Mouse (Mus musculus): ENCODE measurements at regions not wholly inside any gene's neighbourhood (a gene's known extent, or its start where the extent isn't known, plus 50 kb on each side); places are given as distances from the start of the nearest gene placed in this dataset.

DNA sequence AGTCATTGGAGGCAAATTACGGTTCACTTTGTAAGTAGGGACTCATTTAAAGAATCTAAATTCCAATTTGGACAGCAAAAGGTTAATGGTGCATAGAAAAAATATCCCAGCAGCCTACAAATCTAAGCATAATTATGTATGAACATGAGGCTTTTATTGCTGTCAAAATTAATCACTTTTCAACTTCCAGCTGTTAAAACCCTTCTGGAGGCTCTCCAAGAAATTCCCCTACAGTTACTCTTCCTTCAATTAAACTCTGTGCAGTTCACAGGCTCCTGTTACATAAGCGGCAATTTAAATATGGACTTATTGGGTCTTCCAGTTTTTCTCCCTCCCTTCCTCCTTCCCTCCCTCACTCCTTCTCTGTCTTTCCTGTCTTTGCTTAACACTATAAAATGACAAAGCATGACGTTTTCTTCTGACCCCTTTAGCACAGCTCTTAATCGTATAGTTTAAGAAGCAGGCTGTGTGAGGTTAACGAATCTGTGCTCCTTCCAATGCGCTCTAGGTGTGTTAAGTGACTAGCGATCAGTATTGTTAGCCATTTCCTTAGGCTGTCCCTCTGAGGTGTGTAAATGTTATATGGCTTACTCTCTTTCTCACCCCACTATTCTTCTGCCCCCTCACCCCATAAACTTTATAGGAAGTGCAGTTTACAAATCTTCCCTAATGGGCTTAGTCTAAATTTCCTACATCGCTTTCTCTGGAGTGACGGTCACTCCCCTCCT lies 247.0 kb downstream of the Enc1 start:
- ATAC-seq (ENCODE audit: low read depth) = no peak
- no peak overlapping the region for H3K4me3 ChIP-seq (ENCODE audit: low read depth, low read length)
- no peak overlapping the region for H3K9ac ChIP-seq (replicated peaks; ENCODE audit: low read depth, low read length)
- H3K4me2 ChIP-seq (ENCODE audit: low read depth, low read length) = no peak overlapping the region
- no peaks in the 10 kb centered on the region for H3K36me3 ChIP-seq (ENCODE audit: control insufficient read depth, insufficient read depth, low read length)
- H3K27ac ChIP-seq (ENCODE audit: low read depth, low read length) = no peak overlapping the region
- no peaks in the 10 kb centered on the region for H3K27me3 ChIP-seq (ENCODE audit: control insufficient read depth, insufficient read depth, low read length)
- WGBS = 44% methylated on average over 9 of the region's 9 CpGs
- H3K4me1 ChIP-seq (ENCODE audit: control insufficient read depth, insufficient read depth, low read length) = peaks cover 18% of the 10 kb centered on the region
- H3K9me3 ChIP-seq (ENCODE audit: control insufficient read depth, low read length) = no peaks in the 10 kb centered on the region

DNA sequence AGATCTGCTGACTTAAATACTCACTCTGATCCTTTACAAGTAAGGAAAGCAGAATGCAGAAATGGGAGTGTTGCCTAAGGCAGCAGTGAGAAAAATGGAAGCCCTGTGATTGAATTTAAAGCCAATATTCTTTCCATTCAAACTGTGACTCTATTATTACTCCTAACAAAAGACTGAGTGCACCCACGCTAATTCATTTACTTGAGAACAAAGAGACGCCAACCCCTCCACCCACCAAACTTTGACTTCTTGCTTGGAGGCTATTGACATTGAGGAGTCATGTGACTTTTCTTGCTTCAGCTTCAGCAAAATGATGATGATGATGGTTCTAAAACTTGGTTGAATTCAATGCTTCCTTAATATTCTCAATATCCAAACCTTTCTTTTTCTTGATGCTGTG lies 245.6 kb downstream of the Enc1 start:
- no peaks in the 10 kb centered on the region; the same call in 1 of the 2 replicates for H3K9me3 ChIP-seq (ENCODE audit: control insufficient read depth, low read length)
- WGBS = 42% methylated on average over 2 of the region's 2 CpGs
- no peaks in the 10 kb centered on the region for H3K36me3 ChIP-seq (ENCODE audit: control insufficient read depth, insufficient read depth, low read length)
- ATAC-seq (ENCODE audit: low read depth) = no peak
- no peaks in the 10 kb centered on the region for H3K27me3 ChIP-seq (ENCODE audit: control insufficient read depth, insufficient read depth, low read length)
- H3K4me2 ChIP-seq (ENCODE audit: low read depth, low read length) = no peak overlapping the region
- no peak overlapping the region for H3K27ac ChIP-seq (ENCODE audit: low read depth, low read length)
- H3K4me3 ChIP-seq (ENCODE audit: low read depth, low read length) = no peak overlapping the region
- H3K4me1 ChIP-seq (ENCODE audit: control insufficient read depth, insufficient read depth, low read length) = peaks cover 18% of the 10 kb centered on the region
- H3K9ac ChIP-seq (replicated peaks; ENCODE audit: low read depth, low read length) = no peak overlapping the region

DNA sequence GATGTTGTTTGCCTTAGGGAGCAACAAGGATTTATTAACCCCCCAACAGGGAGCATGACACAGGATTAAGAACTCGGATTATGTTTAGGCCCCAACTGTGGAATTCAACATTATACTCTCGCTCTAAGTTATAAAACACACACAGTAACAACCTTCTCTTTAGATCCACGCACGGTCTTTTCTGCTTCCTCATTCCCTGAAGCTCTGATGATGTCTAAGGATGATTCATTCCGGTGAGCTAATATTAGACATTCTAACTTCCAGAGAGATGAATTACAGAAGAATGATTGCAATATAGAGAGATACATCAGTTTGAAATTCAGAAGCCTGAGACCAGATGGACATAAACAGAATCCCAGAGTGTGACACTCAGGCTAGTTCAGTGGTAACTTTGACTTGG lies 245.0 kb downstream of the Enc1 start:
- no peak overlapping the region for H3K4me3 ChIP-seq (ENCODE audit: low read depth, low read length)
- H3K4me1 ChIP-seq (ENCODE audit: control insufficient read depth, insufficient read depth, low read length) = peaks cover 18% of the 10 kb centered on the region
- no peak overlapping the region for H3K9ac ChIP-seq (replicated peaks; ENCODE audit: low read depth, low read length)
- no peaks in the 10 kb centered on the region; the same call in 1 of the 2 replicates for H3K9me3 ChIP-seq (ENCODE audit: control insufficient read depth, low read length)
- no peak overlapping the region for H3K4me2 ChIP-seq (ENCODE audit: low read depth, low read length)
- no peak overlapping the region for H3K27ac ChIP-seq (ENCODE audit: low read depth, low read length)
- H3K27me3 ChIP-seq (ENCODE audit: control insufficient read depth, insufficient read depth, low read length) = no peaks in the 10 kb centered on the region
- 83% methylated on average over 5 of the region's 5 CpGs for WGBS
- ATAC-seq (ENCODE audit: low read depth) = no peak
- no peaks in the 10 kb centered on the region for H3K36me3 ChIP-seq (ENCODE audit: control insufficient read depth, insufficient read depth, low read length)

DNA sequence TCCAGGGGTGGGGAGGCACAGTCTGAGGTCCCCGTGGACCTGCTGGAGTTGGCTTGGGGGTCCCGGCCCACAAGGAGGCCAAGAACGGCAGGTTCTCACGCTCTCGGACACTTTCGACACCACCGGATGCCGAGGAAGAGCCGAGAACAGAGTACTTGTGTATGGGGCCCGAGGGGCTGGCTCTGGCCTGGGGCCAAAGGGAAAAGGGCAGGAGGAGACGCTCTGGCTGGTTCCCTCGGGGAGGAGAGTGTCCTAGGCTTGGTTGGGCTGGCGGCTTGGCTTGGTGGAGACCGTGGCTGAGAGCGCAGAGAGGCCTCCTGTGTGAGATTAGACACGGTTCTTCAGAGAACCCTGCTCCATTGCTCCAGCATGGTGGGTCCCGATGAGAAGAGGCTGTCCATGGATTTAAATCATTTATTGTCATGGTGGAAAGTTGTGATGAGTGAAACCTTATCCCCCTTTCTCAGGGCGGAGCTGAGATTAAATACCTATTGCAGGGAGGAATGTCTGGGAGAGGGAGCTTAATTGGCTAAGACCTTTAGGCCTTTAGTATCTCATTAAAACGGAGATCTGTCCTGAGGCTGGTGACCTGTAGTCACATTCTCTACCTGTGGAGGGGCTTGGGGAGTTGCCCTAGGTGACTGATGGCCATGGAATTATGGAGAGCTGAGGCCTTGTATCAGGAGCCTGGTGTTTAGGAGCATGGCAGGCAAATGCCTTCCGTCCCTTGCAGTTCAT lies 244.1 kb downstream of the Enc1 start:
- H3K4me2 ChIP-seq (ENCODE audit: low read depth, low read length) = no peak overlapping the region
- no peaks in the 10 kb centered on the region for H3K36me3 ChIP-seq (ENCODE audit: control insufficient read depth, insufficient read depth, low read length)
- H3K27me3 ChIP-seq (ENCODE audit: control insufficient read depth, insufficient read depth, low read length) = no peaks in the 10 kb centered on the region
- H3K9me3 ChIP-seq (ENCODE audit: control insufficient read depth, low read length) = no peaks in the 10 kb centered on the region; the same call in 1 of the 2 replicates
- no peak overlapping the region for H3K4me3 ChIP-seq (ENCODE audit: low read depth, low read length)
- no peak overlapping the region for H3K27ac ChIP-seq (ENCODE audit: low read depth, low read length)
- H3K9ac ChIP-seq (replicated peaks; ENCODE audit: low read depth, low read length) = no peak overlapping the region
- no peak for ATAC-seq (ENCODE audit: low read depth)
- peaks cover 18% of the 10 kb centered on the region for H3K4me1 ChIP-seq (ENCODE audit: control insufficient read depth, insufficient read depth, low read length)
- WGBS = 86% methylated on average over 20 of the region's 20 CpGs

DNA sequence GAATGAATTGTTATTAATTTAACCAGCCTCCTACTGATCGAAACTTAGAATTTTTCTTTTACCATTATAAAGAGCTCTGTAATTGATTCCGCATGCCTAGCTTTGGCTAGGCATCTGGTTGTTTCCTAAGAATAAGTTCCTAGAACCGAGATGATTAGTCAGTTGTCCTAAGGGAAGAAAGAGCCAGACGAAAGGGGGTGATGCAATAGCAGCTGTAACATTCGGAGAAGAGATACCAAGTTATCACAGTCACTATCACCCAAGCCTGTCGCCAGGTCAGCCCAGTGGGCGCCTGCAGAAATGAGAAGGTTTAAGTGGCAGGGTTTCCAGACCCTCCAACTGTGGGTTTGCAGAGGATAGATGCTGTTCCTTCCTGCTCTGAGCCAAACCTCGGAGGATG lies 242.8 kb downstream of the Enc1 start:
- Histone ChIP-seq H3K4me2 (ENCODE audit: low read depth, low read length) (no peak overlapping the region), H3K4me3 (ENCODE audit: low read depth, low read length) (no peak overlapping the region), H3K9me3 (ENCODE audit: control insufficient read depth, low read length) (no peaks in the 10 kb centered on the region; the same call in 1 of the 2 replicates), H3K36me3 (ENCODE audit: control insufficient read depth, insufficient read depth, low read length) (no peaks in the 10 kb centered on the region), H3K27ac (ENCODE audit: low read depth, low read length) (no peak overlapping the region), H3K27me3 (ENCODE audit: control insufficient read depth, insufficient read depth, low read length) (no peaks in the 10 kb centered on the region), H3K4me1 (ENCODE audit: control insufficient read depth, insufficient read depth, low read length) (peaks cover 9% of the 10 kb centered on the region), H3K9ac (replicated peaks; ENCODE audit: low read depth, low read length) (no peak overlapping the region)
- ATAC-seq (ENCODE audit: low read depth) = no peak
- WGBS = 77% methylated on average over 8 of the region's 8 CpGs

DNA sequence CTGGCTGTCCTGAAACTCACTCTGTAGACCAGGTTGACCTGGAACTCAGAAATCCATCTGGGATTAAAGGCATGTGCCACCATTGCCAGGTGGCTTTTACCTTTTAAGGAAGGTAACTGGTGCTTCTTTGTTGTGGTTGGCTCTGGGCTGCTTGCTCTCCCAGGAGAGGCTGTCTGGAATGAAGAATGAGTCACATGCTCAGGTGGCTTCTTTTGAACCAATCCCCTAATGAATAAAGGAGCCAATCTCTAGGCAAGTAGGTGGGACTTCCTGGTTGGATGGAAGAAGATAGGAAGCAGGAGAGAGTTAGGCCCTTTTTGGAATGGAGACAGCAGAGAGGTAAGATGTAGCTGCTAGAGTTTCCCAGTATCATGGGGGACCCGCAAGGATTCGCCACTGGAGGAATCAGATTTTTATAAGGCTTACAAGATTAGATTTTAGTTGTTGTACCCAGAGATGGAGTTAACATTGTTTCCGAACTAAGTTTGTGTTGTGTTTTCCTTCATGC lies 241.6 kb downstream of the Enc1 start:
- WGBS = 100% methylated on average over 3 of the region's 3 CpGs
- H3K9ac ChIP-seq (replicated peaks; ENCODE audit: low read depth, low read length) = no peak overlapping the region
- no peaks in the 10 kb centered on the region for H3K4me1 ChIP-seq (ENCODE audit: control insufficient read depth, insufficient read depth, low read length)
- no peak overlapping the region for H3K27ac ChIP-seq (ENCODE audit: low read depth, low read length)
- H3K4me2 ChIP-seq (ENCODE audit: low read depth, low read length) = no peak overlapping the region
- no peaks in the 10 kb centered on the region; the same call in 1 of the 2 replicates for H3K9me3 ChIP-seq (ENCODE audit: control insufficient read depth, low read length)
- no peak for ATAC-seq (ENCODE audit: low read depth)
- H3K4me3 ChIP-seq (ENCODE audit: low read depth, low read length) = no peak overlapping the region
- H3K27me3 ChIP-seq (ENCODE audit: control insufficient read depth, insufficient read depth, low read length) = no peaks in the 10 kb centered on the region
- no peaks in the 10 kb centered on the region for H3K36me3 ChIP-seq (ENCODE audit: control insufficient read depth, insufficient read depth, low read length)

DNA sequence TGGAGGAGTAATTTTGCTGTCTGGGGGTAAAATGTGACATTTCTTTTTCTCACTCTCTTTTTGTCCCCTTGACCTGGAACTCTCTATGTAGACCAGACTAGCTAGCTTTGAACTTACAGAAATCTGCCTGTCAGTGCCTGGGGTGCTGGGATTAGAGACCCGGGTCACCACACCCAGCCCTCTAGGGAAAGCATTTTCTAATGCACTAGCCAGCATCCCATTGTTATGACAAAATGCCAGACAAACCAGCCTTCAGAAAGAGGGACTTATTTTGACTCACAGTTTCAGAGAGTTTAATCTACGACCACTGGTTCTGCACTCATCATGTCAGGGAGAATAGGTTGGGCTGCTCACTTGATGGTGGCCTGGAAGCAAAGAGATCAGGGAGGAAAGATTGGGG lies 240.4 kb downstream of the Enc1 start:
- no peak overlapping the region for H3K4me2 ChIP-seq (ENCODE audit: low read depth, low read length)
- no peak overlapping the region for H3K4me3 ChIP-seq (ENCODE audit: low read depth, low read length)
- no peaks in the 10 kb centered on the region; the same call in 1 of the 2 replicates for H3K9me3 ChIP-seq (ENCODE audit: control insufficient read depth, low read length)
- no peak overlapping the region for H3K27ac ChIP-seq (ENCODE audit: low read depth, low read length)
- WGBS = 93% methylated on average over 2 of the region's 2 CpGs
- H3K9ac ChIP-seq (replicated peaks; ENCODE audit: low read depth, low read length) = no peak overlapping the region
- no peaks in the 10 kb centered on the region for H3K4me1 ChIP-seq (ENCODE audit: control insufficient read depth, insufficient read depth, low read length)
- H3K27me3 ChIP-seq (ENCODE audit: control insufficient read depth, insufficient read depth, low read length) = no peaks in the 10 kb centered on the region
- no peak for ATAC-seq (ENCODE audit: low read depth)
- no peaks in the 10 kb centered on the region for H3K36me3 ChIP-seq (ENCODE audit: control insufficient read depth, insufficient read depth, low read length)

DNA sequence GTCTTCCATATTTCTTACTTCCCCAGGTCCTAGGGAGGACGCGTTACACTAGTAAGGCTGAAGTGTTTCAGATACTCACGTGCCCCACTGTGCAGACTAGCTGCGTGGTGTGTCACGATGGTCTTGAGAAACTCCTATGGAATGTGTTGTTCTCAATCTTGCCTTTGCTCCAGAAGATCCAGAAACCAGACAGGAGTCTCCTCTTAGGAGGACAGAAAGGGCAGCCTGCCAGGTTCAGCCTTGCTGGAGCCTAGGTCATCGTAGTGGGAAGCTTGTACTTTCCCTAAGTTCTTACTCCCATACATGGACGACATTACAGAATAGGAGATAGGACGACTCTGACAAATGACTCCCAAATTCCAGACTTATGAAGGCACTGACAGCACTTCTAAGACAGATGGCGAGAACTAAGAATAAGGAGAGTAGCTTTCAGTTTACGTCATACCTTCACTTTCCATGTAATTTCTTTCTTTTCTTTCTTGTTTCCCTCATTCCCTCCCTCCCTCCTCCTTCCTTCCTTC lies 238.2 kb downstream of the Enc1 start:
- no peak overlapping the region for H3K9ac ChIP-seq (replicated peaks; ENCODE audit: low read depth, low read length)
- H3K4me1 ChIP-seq (ENCODE audit: control insufficient read depth, insufficient read depth, low read length) = no peaks in the 10 kb centered on the region
- no peak overlapping the region for H3K4me3 ChIP-seq (ENCODE audit: low read depth, low read length)
- H3K9me3 ChIP-seq (ENCODE audit: control insufficient read depth, low read length) = no peaks in the 10 kb centered on the region; the same call in 1 of the 2 replicates
- no peak overlapping the region for H3K4me2 ChIP-seq (ENCODE audit: low read depth, low read length)
- no peaks in the 10 kb centered on the region for H3K27me3 ChIP-seq (ENCODE audit: control insufficient read depth, insufficient read depth, low read length)
- 92% methylated on average over 10 of the region's 10 CpGs for WGBS
- no peaks in the 10 kb centered on the region for H3K36me3 ChIP-seq (ENCODE audit: control insufficient read depth, insufficient read depth, low read length)
- H3K27ac ChIP-seq (ENCODE audit: low read depth, low read length) = no peak overlapping the region
- no peak for ATAC-seq (ENCODE audit: low read depth)

DNA sequence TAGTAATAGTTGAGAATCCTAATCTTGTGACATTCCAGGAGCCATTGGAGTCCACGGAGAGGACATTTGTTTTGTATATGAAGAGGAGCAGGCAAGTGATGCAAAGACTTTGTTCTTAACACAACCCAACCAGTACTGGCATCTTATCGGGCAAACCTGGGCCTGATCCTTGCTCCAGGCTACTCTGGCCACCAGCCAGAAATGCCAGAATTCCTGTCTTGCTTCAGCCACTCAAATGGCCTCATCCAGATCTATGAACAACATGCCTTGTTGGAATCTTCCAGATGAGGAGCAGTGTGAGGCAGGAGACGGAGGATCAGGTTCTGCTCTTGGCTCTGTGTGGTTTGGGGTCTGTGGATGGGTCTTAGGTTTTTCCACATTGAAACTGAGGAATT lies 233.1 kb downstream of the Enc1 start:
- Histone ChIP-seq H3K9me3 (ENCODE audit: control insufficient read depth, low read length) (no peaks in the 10 kb centered on the region), H3K4me3 (ENCODE audit: low read depth, low read length) (no peak overlapping the region), H3K4me1 (ENCODE audit: control insufficient read depth, insufficient read depth, low read length) (peaks cover 5% of the 10 kb centered on the region; the same call in 1 of the 2 replicates), H3K27ac (ENCODE audit: low read depth, low read length) (no peak overlapping the region), H3K36me3 (ENCODE audit: control insufficient read depth, insufficient read depth, low read length) (no peaks in the 10 kb centered on the region), H3K4me2 (ENCODE audit: low read depth, low read length) (no peak overlapping the region), H3K9ac (replicated peaks; ENCODE audit: low read depth, low read length) (no peak overlapping the region), H3K27me3 (ENCODE audit: control insufficient read depth, insufficient read depth, low read length) (no peaks in the 10 kb centered on the region)
- 93% methylated on average over 3 of the region's 3 CpGs for WGBS
- no peak for ATAC-seq (ENCODE audit: low read depth)
